8 mouse cellular contexts compared by ENCODE assay signal in the genomic region with DNA sequence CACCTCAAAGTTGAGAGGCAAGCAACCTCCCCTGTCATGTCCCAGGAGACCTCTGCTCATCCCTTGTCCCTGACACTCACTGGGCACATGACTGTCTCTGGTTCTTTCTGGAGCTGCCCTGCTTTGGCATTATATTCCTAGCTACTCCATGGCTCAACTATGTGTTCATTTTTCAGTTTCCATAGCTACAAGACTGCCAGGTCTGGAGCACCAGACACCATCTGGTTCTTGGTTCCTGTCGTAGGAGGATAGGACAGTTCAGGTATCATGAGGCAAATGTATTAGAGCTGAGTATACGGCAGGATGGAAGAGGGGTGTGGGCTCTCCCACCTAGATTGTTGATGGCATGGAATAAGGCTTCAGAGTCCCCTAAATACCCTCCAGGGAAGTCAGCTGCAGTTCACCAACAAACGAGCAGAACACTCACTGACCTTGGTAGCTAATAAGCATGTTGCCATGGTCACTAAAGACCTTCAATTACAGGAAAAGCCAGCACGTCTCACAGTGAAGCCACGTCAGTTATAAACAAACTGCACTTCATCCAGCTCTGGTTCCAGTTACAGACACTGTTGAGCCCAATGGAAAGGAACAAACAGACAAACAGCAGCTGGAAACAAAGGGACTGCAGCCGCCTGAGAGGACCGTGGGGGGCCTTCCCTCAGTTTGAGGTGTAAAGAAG.
DNase-seq lines count a peak whose midpoint lies in the region; ATAC-seq lines count a peak whose summit lies in the region.

No protein-coding gene starts in this region.

- H3K36me3 ChIP-seq in kidney, embryonic 16.5 days (ENCODE audit: insufficient read depth, low read length) = no peaks in the 10 kb centered on the region
- H3K36me3 ChIP-seq in hindbrain, embryonic 11.5 days (ENCODE audit: control insufficient read depth, insufficient read depth, low read length) = no peaks in the 10 kb centered on the region
- no peaks in the 10 kb centered on the region for H3K36me3 ChIP-seq in neural tube, embryonic 14.5 days (ENCODE audit: control insufficient read depth, insufficient read depth, low read length)

- no peaks in the 10 kb centered on the region for H3K27me3 ChIP-seq in kidney, embryonic 16.5 days (ENCODE audit: insufficient read depth, low read length)
- H3K27me3 ChIP-seq in hindbrain, embryonic 11.5 days (ENCODE audit: control insufficient read depth, insufficient read depth, low read length) = no peaks in the 10 kb centered on the region
- no peaks in the 10 kb centered on the region for H3K27me3 ChIP-seq in neural tube, embryonic 14.5 days (ENCODE audit: control insufficient read depth, insufficient read depth, low read length)

- no peaks in the 10 kb centered on the region for H3K9me3 ChIP-seq in kidney, embryonic 16.5 days (ENCODE audit: low read length)
- no peaks in the 10 kb centered on the region for H3K9me3 ChIP-seq in hindbrain, embryonic 11.5 days (ENCODE audit: control insufficient read depth, low read length)
- H3K9me3 ChIP-seq in neural tube, embryonic 14.5 days (ENCODE audit: control insufficient read depth, low read length) = no peaks in the 10 kb centered on the region

- ATAC-seq in kidney, embryonic 16.5 days (ENCODE audit: low FRiP score, low TSS enrichment) = peak; percentile 42; the same call in 1 of the 2 replicates
- ATAC-seq in hindbrain, embryonic 11.5 days (ENCODE audit: low FRiP score) = peak; percentile 54
- peak; percentile 65; the same call in 1 of the 2 replicates for ATAC-seq in neural tube, embryonic 14.5 days (ENCODE audit: low read depth)

- 15% methylated on average over 7 of the region's 7 CpGs for WGBS in kidney, embryonic 16.5 days
- WGBS in hindbrain, embryonic 11.5 days = 15% methylated on average over 7 of the region's 7 CpGs
- 10% methylated on average over 7 of the region's 7 CpGs for WGBS in neural tube, embryonic 14.5 days

- no peak overlapping the region for H3K4me3 ChIP-seq in kidney, embryonic 16.5 days (ENCODE audit: low read length)
- no peak overlapping the region for H3K4me3 ChIP-seq in hindbrain, embryonic 11.5 days (ENCODE audit: low read depth, low read length)
- H3K4me3 ChIP-seq in neural tube, embryonic 14.5 days (ENCODE audit: low read depth, low read length) = no peak overlapping the region

- no peak overlapping the region for H3K27ac ChIP-seq in kidney, embryonic 16.5 days (ENCODE audit: low read length)
- H3K27ac ChIP-seq in hindbrain, embryonic 11.5 days (ENCODE audit: low read depth, low read length) = peak overlapping the region; percentile 0; the same call in 1 of the 2 replicates
- peak overlapping the region; percentile 45; the same call in 1 of the 2 replicates for H3K27ac ChIP-seq in neural tube, embryonic 14.5 days (ENCODE audit: low read depth, low read length)

- H3K4me2 ChIP-seq in kidney, embryonic 16.5 days (replicated peaks; ENCODE audit: low read depth, low read length) = no peak overlapping the region
- H3K4me2 ChIP-seq in hindbrain, embryonic 11.5 days (replicated peaks; ENCODE audit: low read depth, low read length) = no peak overlapping the region
- no peak overlapping the region for H3K4me2 ChIP-seq in neural tube, embryonic 14.5 days (ENCODE audit: low read depth, low read length)

- no peak for DNase-seq in kidney, postnatal 10 days
- DNase-seq in adrenal gland, postnatal 14 days = peak; percentile 25
- DNase-seq in hindbrain, embryonic 11.5 days (ENCODE audit: low spot score) = peak; percentile 28
- DNase-seq in spleen, postnatal 4 days (ENCODE audit: low spot score in 2 of 2) = no peak
- no peak for DNase-seq in layer of hippocampus, postnatal 10 days (ENCODE audit: low spot score in 2 of 2)
- no peak for DNase-seq in cerebellum, adult 9-10 months

- H3K4me1 ChIP-seq in kidney, embryonic 16.5 days (ENCODE audit: insufficient read depth, low read length) = 0 out of 2 replicates have a peak, but pooled peaks cover 6% of the 10 kb centered on the region
- no peaks in the 10 kb centered on the region for H3K4me1 ChIP-seq in hindbrain, embryonic 11.5 days (replicated peaks; ENCODE audit: control insufficient read depth, insufficient read depth, low read length)
- H3K4me1 ChIP-seq in neural tube, embryonic 14.5 days (ENCODE audit: control insufficient read depth, insufficient read depth, low read length) = peaks cover 6% of the 10 kb centered on the region; the same call in 1 of the 2 replicates

- H3K9ac ChIP-seq in kidney, embryonic 16.5 days (replicated peaks; ENCODE audit: low read length) = no peak overlapping the region
- no peak overlapping the region for H3K9ac ChIP-seq in hindbrain, embryonic 11.5 days (ENCODE audit: low read depth, low read length)
- no peak overlapping the region for H3K9ac ChIP-seq in neural tube, embryonic 14.5 days (replicated peaks; ENCODE audit: low read depth, low read length)

Comparison
In these comparisons a context has a peak if more than half of its experiments do, and no peak if none do; other contexts are left out.
1. DNase-seq: peak in adrenal gland, postnatal 14 days (single experiment) and hindbrain, embryonic 11.5 days (single experiment); none in kidney, postnatal 10 days (single experiment), spleen, postnatal 4 days (0 of 2), layer of hippocampus, postnatal 10 days (0 of 2) and cerebellum, adult 9-10 months (single experiment).
2. Peak in every context shown above with its lines, with median percentiles within 50 percentile points of each other: ATAC-seq.